Mouse (Mus musculus) layer of hippocampus, postnatal 25 days (tissue): ENCODE data around the gene Olfr11. TPM values are rescaled to one million over a fixed set of nuclear protein-coding genes. Genes with fewer than 3 reads are reported as not detected.

Experiments
- DNase-seq, 2 experiments: peaks; one replicate each; pipeline ENCODE4 v3.0.0; 2022; ENCODE audit warnings: mixed read lengths in 2 of 2, low spot score in 1 of 2; ENCODE audit errors: extremely low spot score in 1 of 2
- total RNA-seq, 2 experiments: library from RNA; stranded (reverse); gene quantifications; 2 replicates each; pipeline ENCODE4 v1.2.3; 2021

The Olfr11 gene
- total RNA-seq, result not detected

GRCm38 (mm10) chr13:21642418-21642817 lies at the start of gene Olfr11:
Olfr11 (minus strand) TSS chr13:21642518.
- no peak for DNase-seq

DNA sequence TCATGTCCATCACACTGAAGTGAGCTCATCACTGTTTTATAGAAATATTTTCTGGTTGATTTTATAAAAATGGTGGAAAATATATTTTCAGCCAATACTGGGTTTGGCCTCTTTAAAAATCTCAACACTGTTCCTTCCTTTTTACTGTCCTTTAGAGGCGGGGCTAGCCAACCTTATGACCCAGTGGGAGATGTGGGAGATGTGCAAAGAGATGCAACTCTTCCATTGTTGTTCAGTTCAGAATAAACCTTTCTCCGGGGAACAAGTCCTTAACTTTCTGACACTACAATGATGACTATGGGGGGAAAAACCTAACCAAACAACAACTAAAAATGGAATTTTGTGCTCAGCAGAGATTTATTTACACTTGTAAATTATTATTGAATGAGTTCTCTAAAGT lies 35.0 kb upstream of the Olfr11 start, which contains the start of gene Olfr1360:
Olfr1360 (minus strand) TSS at position 101 of the 400 bp plus-strand sequence.
- DNase-seq, result no peak

- DNase-seq, result no peak
These were observed 21.0 kb upstream of the Olfr11 start, which contains the start of gene Olfr1361 for GRCm38 (mm10) chr13:21663286-21663685. Olfr1361 (minus strand) TSS chr13:21663386.

DNA sequence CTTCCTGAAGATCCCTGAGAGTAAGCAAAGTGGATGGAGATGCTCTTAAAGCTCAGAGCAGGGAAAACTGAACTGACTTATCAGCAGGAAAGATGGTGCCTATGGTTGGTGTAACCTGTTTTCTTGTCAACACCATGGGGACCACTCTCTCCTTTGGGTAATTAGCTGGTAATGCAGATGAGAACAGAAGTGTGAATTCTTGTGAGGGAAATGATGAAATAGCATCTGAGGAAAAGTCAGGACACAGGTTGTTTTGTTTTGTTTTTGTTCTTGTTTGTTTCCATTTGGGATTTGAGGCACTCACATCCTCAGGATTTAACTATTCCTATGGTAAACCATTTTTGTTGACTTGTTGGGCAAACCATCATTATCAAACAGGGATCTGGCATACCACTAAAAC lies 28.4 kb downstream of the Olfr11 start, which contains the start of gene Olfr1362:
Olfr1362 (minus strand) TSS at position 101 of the 400 bp plus-strand sequence.
- DNase-seq, result no peak

GRCm38 (mm10) chr13:21591618-21592017 lies 50.7 kb downstream of the Olfr11 start:
- DNase-seq, result no peak

Other genes starting within 250 kb of the Olfr11 start
- gene Zkscan3, start 239.8 kb downstream of the Olfr11 start, total RNA-seq, result 10 to 100 TPM; 35.6 to 42.4 TPM
- 1 to 10 TPM; 1.2 to 1.8 TPM for gene Pgbd1, start 201.5 kb downstream of the Olfr11 start, total RNA-seq
- gene Zscan26, start 188.8 kb downstream of the Olfr11 start, total RNA-seq, result 10 to 100 TPM; 45.3 to 47.3 TPM
- 1 to 10 TPM in 1 of 2 experiments, under 1 TPM in 1; 0.91 to 1.6 TPM for gene Nkapl, start 174.0 kb downstream of the Olfr11 start, total RNA-seq
- gene Zkscan4, start 163.6 kb downstream of the Olfr11 start, total RNA-seq, result 1 to 10 TPM; 5.8 to 6.7 TPM
- gene Gm10065, start 163.1 kb downstream of the Olfr11 start, total RNA-seq, result not detected
- gene AK157302, start 147.3 kb downstream of the Olfr11 start, total RNA-seq, result 10 to 100 TPM; 21.2 to 24.4 TPM
- 10 to 100 TPM; 68.8 to 76.1 TPM for gene Gm11273, start 141.1 kb downstream of the Olfr11 start, total RNA-seq
- gene Zkscan8, start 111.4 kb downstream of the Olfr11 start, total RNA-seq, result 10 to 100 TPM; 16.4 to 17.0 TPM
- not detected for gene Olfr1366, start 99.7 kb downstream of the Olfr11 start, total RNA-seq
- gene Olfr1535, start 82.6 kb downstream of the Olfr11 start, total RNA-seq, result not detected
- gene Olfr1364, start 60.8 kb downstream of the Olfr11 start, total RNA-seq, result not detected
- gene Olfr1362, start 28.5 kb downstream of the Olfr11 start, total RNA-seq, result not detected
- gene Olfr1361, start 20.9 kb upstream of the Olfr11 start, total RNA-seq, result not detected
- gene Olfr1360, start 34.9 kb upstream of the Olfr11 start, total RNA-seq, result not detected
- not detected for gene Olfr1359, start 55.6 kb upstream of the Olfr11 start, total RNA-seq
- 10 to 100 TPM; 32.0 to 37.1 TPM for gene Hist1h2bl, start 73.6 kb upstream of the Olfr11 start, total RNA-seq
- 10 to 100 TPM; 25.2 to 27.6 TPM for gene Hist1h2ai, start 73.9 kb upstream of the Olfr11 start, total RNA-seq
- gene Hist1h3h, start 75.1 kb upstream of the Olfr11 start, total RNA-seq, result 10 to 100 TPM; 51.7 to 65.0 TPM
- 1 to 10 TPM; 6.5 to 8.1 TPM for gene Hist1h2bm, start 79.5 kb upstream of the Olfr11 start, total RNA-seq
- 10 to 100 TPM; 17.6 to 19.5 TPM for gene Hist1h4j, start 92.5 kb upstream of the Olfr11 start, total RNA-seq
- gene Hist1h4k, start 108.0 kb upstream of the Olfr11 start, total RNA-seq, result 100 to 1,000 TPM; 272 to 320 TPM
- 10 to 100 TPM; 10.9 to 18.2 TPM for gene Hist1h2ak, start 111.3 kb upstream of the Olfr11 start, total RNA-seq
- 10 to 100 TPM in 1 of 2 experiments, 1 to 10 TPM in 1; 8.6 to 12.1 TPM for gene Hist1h2bn, start 111.6 kb upstream of the Olfr11 start, total RNA-seq
- gene Hist1h1b, start 138.1 kb upstream of the Olfr11 start, total RNA-seq, result 1 to 10 TPM; 7.3 to 9.3 TPM
- 10 to 100 TPM; 58.3 to 73.7 TPM for gene Hist1h3i, start 140.9 kb upstream of the Olfr11 start, total RNA-seq
- gene Hist1h2an, start 144.7 kb upstream of the Olfr11 start, total RNA-seq, result 1 to 10 TPM; 1.9 to 3.0 TPM
- 10 to 100 TPM in 1 of 2 experiments, 1 to 10 TPM in 1; 5.0 to 13.2 TPM for gene Hist1h2bp, start 144.9 kb upstream of the Olfr11 start, total RNA-seq
- gene Hist1h2bq, start 167.7 kb upstream of the Olfr11 start, total RNA-seq, result 10 to 100 TPM; 42.6 to 56.9 TPM
- gene Hist1h2ao, start 167.9 kb upstream of the Olfr11 start, total RNA-seq, result 10 to 100 TPM; 31.1 to 33.0 TPM
- 100 to 1,000 TPM; 199 to 299 TPM for gene Hist1h4m, start 169.2 kb upstream of the Olfr11 start, total RNA-seq
- gene Hist1h4n, start 189.7 kb upstream of the Olfr11 start, total RNA-seq, result 10 to 100 TPM; 21.0 to 38.5 TPM
- gene Hist1h2ap, start 191.0 kb upstream of the Olfr11 start, total RNA-seq, result 10 to 100 TPM; 16.2 to 31.8 TPM
- gene Hist1h2br, start 191.2 kb upstream of the Olfr11 start, total RNA-seq, result 10 to 100 TPM; 42.1 to 57.8 TPM